Mouse (Mus musculus): Measurements from ENCODE around the gene Insig2.

Gene Insig2

GRCm38 (mm10) chr1:121332485-121332884 is at the start of gene Insig2:
Gene Insig2 (minus strand): TSS chr1:121332589.
- no peak for DNase-seq

GRCm38 (mm10) chr1:121381562-121381961 is 49.2 kb upstream of the Insig2 start:
- no peak for DNase-seq

GRCm38 (mm10) chr1:121380033-121380432 is 47.6 kb upstream of the Insig2 start:
- no peak for DNase-seq

GRCm38 (mm10) chr1:121377901-121378300 is 45.5 kb upstream of the Insig2 start:
- DNase-seq: no peak

GRCm38 (mm10) chr1:121377410-121377809 is 45.0 kb upstream of the Insig2 start:
- no peak for DNase-seq

GRCm38 (mm10) chr1:121373631-121374030 is 41.2 kb upstream of the Insig2 start:
- no peak for DNase-seq

- DNase-seq: no peak
Measured at GRCm38 (mm10) chr1:121372656-121373055, 40.3 kb upstream of the Insig2 start.

- DNase-seq: no peak
Measured at GRCm38 (mm10) chr1:121371449-121371848, 39.1 kb upstream of the Insig2 start.

- DNase-seq: no peak
Measured at GRCm38 (mm10) chr1:121367257-121367656, 34.9 kb upstream of the Insig2 start.

- DNase-seq: no peak
Measured at GRCm38 (mm10) chr1:121360561-121360960, 28.2 kb upstream of the Insig2 start.

GRCm38 (mm10) chr1:121359680-121360079 is 27.3 kb upstream of the Insig2 start:
- no peak for DNase-seq

GRCm38 (mm10) chr1:121353779-121354178 is 21.4 kb upstream of the Insig2 start:
- no peak for DNase-seq

- no peak for DNase-seq
Measured at GRCm38 (mm10) chr1:121351037-121351436, 18.6 kb upstream of the Insig2 start.

- DNase-seq: no peak
Measured at GRCm38 (mm10) chr1:121350616-121351015, 18.2 kb upstream of the Insig2 start.

- no peak for DNase-seq
Measured at GRCm38 (mm10) chr1:121348875-121349847, 16.8 kb upstream of the Insig2 start.

GRCm38 (mm10) chr1:121343966-121344365 is 11.6 kb upstream of the Insig2 start:
- DNase-seq: no peak

GRCm38 (mm10) chr1:121335789-121336188 is 3.4 kb upstream of the Insig2 start:
- no peak for DNase-seq

GRCm38 (mm10) chr1:121333986-121334703 is 1.8 kb upstream of the Insig2 start:
- no peak for DNase-seq

GRCm38 (mm10) chr1:121330621-121331020 is 1.8 kb downstream of the Insig2 start:
- DNase-seq: no peak

- peak; percentile 34 for DNase-seq
Measured at GRCm38 (mm10) chr1:121329391-121329790, 3.0 kb downstream of the Insig2 start.

GRCm38 (mm10) chr1:121328193-121328555 is 4.2 kb downstream of the Insig2 start:
- DNase-seq: no peak

- peak; percentile 94 for DNase-seq
Measured at GRCm38 (mm10) chr1:121327344-121328192, 4.8 kb downstream of the Insig2 start.

Measured in kidney, postnatal 14 days (tissue).